Mouse (Mus musculus) cortical plate, adult 2 months (tissue): ENCODE measurements around the gene Col16a1. TPM values are rescaled to one million over a fixed set of nuclear protein-coding genes. Genes with fewer than 3 reads are reported as not detected.
A peak's percentile ranks its signal among the peaks of the same experiment; 100 is the strongest.

Source experiments
- H3K27ac ChIP-seq: fragments of 200-500 bp; 2 replicates; pipeline ENCODE4 v1.5.1; 2012; ENCODE audit warnings: low read length, control low read depth, inconsistent platforms; ENCODE audit not compliant: insufficient read depth
- H3K4me1 ChIP-seq: fragments of 200-500 bp; 2 replicates; pipeline ENCODE4 v1.6.1; 2011; ENCODE audit warnings: low read length; ENCODE audit not compliant: control insufficient read depth, insufficient read depth
- H3K4me3 ChIP-seq: fragments of 200-500 bp; 2 replicates; pipeline ENCODE4 v1.5.1; 2011; ENCODE audit warnings: mild to moderate bottlenecking, low read length, control low read depth; ENCODE audit not compliant: insufficient read depth
- CTCF ChIP-seq: fragments of 200-500 bp; IDR thresholded peaks from 2 replicates; pipeline ENCODE4 v1.5.1; 2011; ENCODE audit warnings: mild to moderate bottlenecking, control low read depth, low read length; ENCODE audit not compliant: insufficient read depth; ENCODE audit errors: extremely low read depth
- POLR2A ChIP-seq: fragments of 200-500 bp; IDR thresholded peaks from 2 replicates; pipeline ENCODE4 v1.6.1; 2011; ENCODE audit warnings: mild to moderate bottlenecking, low read length, control low read depth; ENCODE audit not compliant: insufficient read depth; ENCODE audit errors: extremely low read depth
- polyA plus RNA-seq: library from polyadenylated mRNA; depleted of rRNA; stranded (reverse); fragments of >200 nt; gene quantifications from 2 replicates; pipeline ENCODE4 v1.2.3, GENCODE M21; 2012

Col16a1 gene
- polyA plus RNA-seq, 1 experiment: 41.0 TPM

DNA sequence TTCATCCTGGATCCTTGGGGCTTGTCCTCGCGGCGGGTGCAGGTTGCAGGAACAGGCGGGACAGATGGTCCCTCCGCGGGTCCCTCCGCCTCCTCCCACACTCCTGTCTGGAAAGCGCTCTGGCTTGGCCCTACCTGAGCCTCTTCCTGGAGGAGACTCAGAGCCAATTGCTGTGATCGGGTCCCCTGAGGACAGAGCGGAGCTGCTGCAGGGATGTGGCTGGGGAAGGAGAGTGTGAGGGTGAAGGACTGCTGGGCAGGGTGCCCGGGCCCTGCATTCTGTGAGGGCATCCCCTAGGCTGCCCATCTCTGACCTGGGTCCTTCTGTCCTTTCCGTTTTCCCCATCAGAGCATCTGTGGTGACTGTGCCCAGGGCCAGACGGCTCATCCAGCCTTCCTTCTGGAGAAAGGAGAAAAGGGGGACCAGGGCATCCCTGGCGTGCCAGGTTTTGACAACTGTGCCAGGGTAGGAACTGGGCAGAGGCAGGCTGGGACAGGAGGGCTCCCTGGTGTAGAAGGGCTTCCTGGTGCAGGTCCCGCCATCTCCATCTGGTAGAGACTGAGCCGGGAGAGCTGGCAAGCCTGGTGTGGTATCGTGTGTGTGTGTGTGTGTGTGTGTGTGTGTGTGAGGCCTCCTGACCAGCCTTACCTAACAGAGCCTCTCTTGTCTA lies 31.3 kb downstream of the Col16a1 start:
- no peak overlapping the region for H3K4me3 ChIP-seq
- TF ChIP-seq CTCF: no peak
- TF ChIP-seq POLR2A: no peak
- no peak overlapping the region for H3K27ac ChIP-seq
- H3K4me1 ChIP-seq: peaks cover 6% of the 10 kb centered on the region

DNA sequence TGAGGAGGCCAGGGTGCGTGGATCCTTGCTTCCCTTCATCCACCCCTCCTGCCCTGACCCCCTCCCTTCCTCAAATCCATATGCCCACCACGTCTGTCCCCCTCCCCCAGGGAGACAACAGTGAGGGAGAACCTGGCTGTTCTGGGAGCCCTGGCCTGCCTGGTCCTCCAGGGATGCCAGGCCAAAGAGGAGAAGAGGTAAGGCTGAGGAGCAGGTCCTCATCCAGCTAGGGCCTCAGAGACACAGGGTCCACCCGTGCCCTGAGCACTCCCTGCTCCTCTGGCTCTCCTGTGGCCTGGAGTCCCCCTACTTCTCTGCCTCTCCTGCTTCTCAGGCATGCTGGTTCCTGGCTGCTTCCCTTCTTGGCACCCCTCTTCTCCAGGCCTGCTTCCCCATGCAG lies 31.9 kb downstream of the Col16a1 start:
- no peak for TF ChIP-seq POLR2A
- no peak for TF ChIP-seq CTCF
- Histone ChIP-seq H3K4me3 (no peak overlapping the region), H3K27ac (no peak overlapping the region), H3K4me1 (peaks cover 6% of the 10 kb centered on the region)

DNA sequence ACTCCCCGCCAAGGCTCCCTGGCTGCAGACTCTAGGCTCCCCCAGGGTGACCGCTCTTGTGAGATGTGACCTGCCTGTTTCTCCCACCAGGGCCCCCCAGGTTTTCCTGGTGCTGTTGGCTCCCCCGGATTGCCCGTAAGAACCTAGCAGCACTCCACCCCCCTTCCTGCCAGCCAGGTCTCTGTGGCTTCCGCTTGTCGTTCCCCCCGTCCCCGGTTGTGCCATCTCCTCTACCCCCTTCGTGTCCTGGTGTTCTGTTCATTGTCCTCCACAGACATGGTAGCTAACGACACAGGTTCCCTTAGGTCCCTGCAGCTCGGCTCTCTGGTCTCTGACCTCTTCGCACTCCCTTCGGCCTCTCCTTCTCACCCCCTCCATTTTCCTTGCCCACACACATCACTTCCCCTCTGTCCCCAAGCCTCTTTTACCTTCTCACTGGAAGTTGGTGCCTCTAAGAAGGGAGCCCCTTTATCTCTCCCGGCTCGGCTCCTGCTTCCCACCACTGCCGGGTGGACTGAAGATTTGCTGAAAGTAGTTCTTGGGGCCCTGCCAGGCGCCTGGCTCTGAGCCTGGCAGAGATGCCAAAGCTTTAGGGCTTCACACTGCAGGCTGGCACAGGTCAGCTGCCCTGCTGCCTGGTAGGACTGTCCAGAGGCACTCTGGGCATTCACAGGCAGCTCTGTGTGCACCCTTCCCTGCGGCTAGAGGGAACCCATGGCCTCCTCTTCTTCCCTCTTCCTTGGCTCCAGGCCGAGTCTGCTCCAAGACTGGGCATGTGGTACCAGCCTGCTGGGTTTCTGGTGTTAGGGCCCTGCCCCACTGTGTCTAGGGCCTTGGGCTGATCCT lies 33.9 kb downstream of the Col16a1 start:
- Histone ChIP-seq H3K4me1 (peaks cover 6% of the 10 kb centered on the region), H3K27ac (no peak overlapping the region), H3K4me3 (no peak overlapping the region)
- no peak for TF ChIP-seq POLR2A
- no peak for TF ChIP-seq CTCF

DNA sequence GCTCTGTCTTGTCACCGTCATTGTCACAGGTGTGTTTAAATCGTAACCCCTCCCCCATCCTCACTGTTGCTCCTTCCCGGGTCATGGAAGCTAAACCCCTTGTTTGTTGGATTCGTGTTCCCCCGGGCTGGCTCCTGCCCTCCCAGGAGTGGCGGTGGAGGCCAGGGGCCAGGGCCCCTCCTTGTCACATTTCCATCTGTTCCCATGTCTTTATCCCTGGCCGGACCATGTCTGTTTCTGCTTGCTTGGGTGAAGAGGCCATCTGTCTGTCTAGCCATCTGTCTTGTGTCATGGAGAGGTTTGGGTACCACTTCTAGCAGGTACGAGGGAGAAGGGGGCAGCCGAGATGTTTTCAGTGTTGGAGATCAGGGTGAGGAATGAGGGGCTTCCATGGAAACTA lies 34.6 kb downstream of the Col16a1 start:
- no peak for TF ChIP-seq CTCF
- TF ChIP-seq POLR2A: no peak
- H3K4me1 ChIP-seq: peaks cover 6% of the 10 kb centered on the region
- H3K27ac ChIP-seq: no peak overlapping the region
- H3K4me3 ChIP-seq: no peak overlapping the region

DNA sequence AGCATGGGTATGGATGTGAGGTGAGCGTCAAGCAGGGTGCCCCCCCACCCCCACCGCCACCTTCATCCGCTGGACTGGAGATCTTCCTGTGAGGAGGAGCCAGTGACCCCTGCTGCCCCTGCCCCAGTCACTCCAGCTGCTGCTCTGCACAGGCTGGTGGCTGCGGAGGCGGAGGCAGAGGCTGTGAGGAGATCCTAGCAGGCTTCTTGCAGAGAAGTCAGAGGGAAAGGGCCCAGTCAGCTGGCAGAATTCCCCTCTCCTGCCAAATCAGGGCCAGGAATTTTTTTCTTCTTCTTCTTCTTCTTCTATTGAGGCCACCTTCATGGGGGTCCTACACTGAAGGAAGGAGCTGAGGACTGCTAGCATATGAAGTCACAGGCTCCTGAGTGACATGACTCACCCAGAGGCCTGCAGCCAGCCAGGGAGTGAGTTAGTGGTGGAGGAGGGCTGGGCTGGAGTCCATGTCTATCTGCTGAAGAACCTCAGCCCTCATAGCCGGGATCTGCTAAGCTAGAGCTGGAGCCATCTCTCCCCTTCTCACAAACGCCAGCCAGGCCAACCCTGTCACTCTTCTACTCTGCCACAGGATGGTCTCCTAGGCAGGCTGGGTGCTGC lies 36.8 kb downstream of the Col16a1 start:
- no peak overlapping the region for H3K4me3 ChIP-seq
- TF ChIP-seq POLR2A (no peak), CTCF (no peak)
- H3K4me1 ChIP-seq: peaks cover 6% of the 10 kb centered on the region
- H3K27ac ChIP-seq: no peak overlapping the region; the same call in 1 of the 2 replicates

DNA sequence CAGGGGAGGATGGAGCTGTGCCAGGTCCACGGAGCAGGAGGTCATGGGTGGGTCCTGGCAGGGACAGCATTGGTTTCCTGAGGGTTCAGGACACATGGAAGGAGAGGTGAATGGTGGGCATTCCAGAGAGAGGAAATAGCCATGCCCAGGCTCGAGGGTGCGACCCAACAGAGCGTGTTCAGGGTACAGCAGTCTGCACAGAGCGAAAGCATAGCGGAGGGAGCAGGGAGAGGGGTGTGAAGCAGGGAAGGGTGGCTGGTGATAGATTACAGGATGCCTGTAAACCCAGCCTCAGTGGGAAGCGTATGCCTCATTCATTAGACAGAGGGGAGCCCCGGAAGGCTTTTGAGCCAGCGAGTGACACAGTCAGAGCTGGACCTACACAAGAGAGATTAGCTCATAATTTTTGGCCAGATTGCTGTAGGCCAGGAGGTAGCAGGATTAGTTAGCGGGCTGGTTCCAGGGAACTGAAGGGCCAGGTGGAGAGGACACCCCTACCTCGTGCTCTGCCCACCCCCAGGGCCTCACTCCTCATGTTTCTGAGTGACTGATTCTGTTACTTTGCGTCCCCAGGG lies 37.7 kb downstream of the Col16a1 start:
- Histone ChIP-seq H3K4me1 (peaks cover 3% of the 10 kb centered on the region; the same call in 1 of the 2 replicates), H3K27ac (no peak overlapping the region), H3K4me3 (no peak overlapping the region)
- TF ChIP-seq POLR2A: no peak
- no peak for TF ChIP-seq CTCF

DNA sequence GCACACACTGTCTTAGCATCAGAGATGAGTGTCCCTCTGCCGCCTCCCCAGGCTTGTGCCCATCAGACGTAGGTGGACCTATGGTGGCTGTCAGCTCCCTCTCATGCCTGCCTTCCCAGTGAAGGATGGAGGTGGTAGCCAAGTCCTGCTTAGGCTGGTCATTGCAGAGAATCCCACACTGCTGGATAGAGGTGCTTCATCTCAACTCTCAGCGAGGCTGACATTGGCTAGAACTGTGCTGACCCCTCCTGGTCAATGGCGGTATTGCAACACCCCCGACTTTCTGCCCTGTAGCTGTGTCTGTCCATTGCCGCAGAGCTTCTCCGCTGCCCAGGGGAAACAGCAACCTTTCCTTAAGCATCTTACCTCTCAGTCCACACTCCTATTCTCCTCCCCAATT lies 39.7 kb downstream of the Col16a1 start:
- H3K4me1 ChIP-seq: no peaks in the 10 kb centered on the region
- TF ChIP-seq CTCF (peak; percentile 100), POLR2A (no peak)
- H3K27ac ChIP-seq: no peak overlapping the region
- no peak overlapping the region for H3K4me3 ChIP-seq

DNA sequence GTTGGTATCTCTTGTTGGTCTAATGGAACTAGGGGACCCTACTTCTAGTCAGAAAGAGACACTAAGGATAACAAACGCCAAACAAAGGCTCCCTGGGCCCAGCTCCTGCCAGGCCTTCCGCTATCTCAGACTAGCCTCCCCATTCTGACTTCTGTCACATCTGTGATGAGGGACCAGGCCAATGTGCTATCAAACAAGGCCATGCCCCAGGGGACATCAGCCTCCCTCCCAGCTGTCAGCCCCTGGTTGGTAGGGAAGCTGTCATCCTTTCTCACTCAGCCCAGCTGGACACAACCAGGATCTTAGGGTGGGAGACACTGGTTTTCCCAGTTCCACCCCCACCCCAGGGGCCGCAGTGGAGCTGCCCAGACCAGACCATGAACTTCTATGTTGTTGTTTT lies 47.5 kb downstream of the Col16a1 start:
- H3K27ac ChIP-seq: no peak overlapping the region
- H3K4me1 ChIP-seq: no peaks in the 10 kb centered on the region
- TF ChIP-seq CTCF (no peak), POLR2A (no peak)
- no peak overlapping the region for H3K4me3 ChIP-seq

DNA sequence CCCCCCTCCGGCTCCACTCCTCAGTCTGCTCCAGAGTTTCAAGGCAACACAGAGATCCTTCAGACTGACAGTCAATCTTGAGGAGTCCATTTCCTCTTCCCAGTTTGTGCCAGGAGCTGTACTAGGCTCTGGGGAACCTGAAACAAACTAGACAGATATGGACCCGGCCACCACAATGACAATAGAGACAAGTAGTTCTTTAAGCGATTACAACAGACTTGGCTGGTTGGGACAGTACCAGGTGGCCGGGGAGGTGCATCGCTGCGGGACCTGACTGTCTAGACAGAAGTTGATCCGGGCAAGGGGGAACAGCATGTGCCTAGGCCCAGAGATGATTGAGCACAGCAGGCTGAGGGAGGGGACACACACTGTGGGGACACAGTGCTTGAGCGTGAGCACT lies 53.5 kb downstream of the Col16a1 start:
- Histone ChIP-seq H3K27ac (no peak overlapping the region), H3K4me3 (no peak overlapping the region), H3K4me1 (no peaks in the 10 kb centered on the region)
- TF ChIP-seq CTCF (no peak), POLR2A (no peak)
